Mouse (Mus musculus) spleen, postnatal 14 days (tissue): ENCODE data around the gene Naa11.

Experiments used
- DNase-seq, 2 experiments: peaks; one replicate each; pipeline ENCODE4 v3.0.0; 2021 to 2022; ENCODE audit warnings: low spot score in 2 of 2

Gene Naa11

GRCm38 (mm10) chr5:97345129-97345528 lies 47.0 kb downstream of the Naa11 start:
- DNase-seq = no peak

GRCm38 (mm10) chr5:97344144-97344543 lies 48.0 kb downstream of the Naa11 start:
- DNase-seq = no peak

GRCm38 (mm10) chr5:97334794-97335193 lies 57.4 kb downstream of the Naa11 start:
- no peak for DNase-seq
